Mouse (Mus musculus): ENCODE data around the gene Pigb.

DNA sequence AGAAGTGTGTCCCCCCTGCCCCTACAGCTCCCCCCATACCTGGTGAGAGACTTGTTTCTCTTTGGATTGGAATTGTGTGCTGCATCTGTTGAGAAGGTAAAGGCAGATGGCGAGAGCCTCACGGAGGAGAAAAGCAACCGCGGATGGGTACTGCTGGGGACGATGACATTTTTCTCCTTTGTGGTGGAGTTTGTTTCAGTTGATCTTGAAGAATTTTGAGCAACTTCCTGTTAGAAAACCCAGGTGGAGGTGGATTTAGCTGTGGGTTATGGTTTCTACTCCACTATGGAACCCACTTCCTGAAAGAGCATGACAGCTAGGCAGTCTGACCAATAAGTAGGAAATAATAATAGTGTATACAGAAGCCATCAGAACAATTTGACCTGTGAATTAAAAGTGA, 33.0 kb upstream of the Pigb start:
- TF ChIP-seq CTCF (IDR thresholded peaks at IDR 0.05; ENCODE audit: borderline replicate concordance, control insufficient read depth, extremely low read depth, insufficient read depth, low read length, poor library complexity) (no peak), POLR2A (IDR thresholded peaks at IDR 0.05; ENCODE audit: control insufficient read depth, extremely low read depth, insufficient read depth, low read length, poor library complexity) (no peak)

Measured in thymus, adult 2 months (tissue).